Mouse (Mus musculus) gastrocnemius, postnatal 10 days (tissue): Measurements from ENCODE around the gene Ly6g5c. TPM values are rescaled to one million over a fixed set of nuclear protein-coding genes. Genes with fewer than 3 reads are reported as not detected.

Experiments
- DNase-seq: peaks from one replicate; pipeline ENCODE4 v3.0.0; 2021; ENCODE audit warnings: mixed read lengths
- long read RNA-seq, 2 experiments: library from polyadenylated mRNA; stranded (forward); transcript quantifications; one replicate each; pipeline ENCODE4 v2.0.0; 2021
- total RNA-seq, 2 experiments: library from RNA; stranded (reverse); gene quantifications; 2 replicates each; pipeline ENCODE4 v1.2.3; 2021

The Ly6g5c gene
- total RNA-seq: not detected
- long read RNA-seq, experiment 1: 0 reads
- long read RNA-seq, experiment 2: 0 reads

- no peak for DNase-seq
Measured at GRCm38 (mm10) chr17:35108097-35108496, at the start of gene Ly6g5c. TSS of gene Ly6g5c (plus strand) at chr17:35108279.

- no peak for DNase-seq
Measured at GRCm38 (mm10) chr17:35058316-35058715, 49.8 kb upstream of the Ly6g5c start.

GRCm38 (mm10) chr17:35058911-35059892 lies 48.9 kb upstream of the Ly6g5c start, which contains the start of gene Ddah2:
TSS of gene Ddah2 (plus strand) at chr17:35059035.
- DNase-seq: peak; percentile 92

GRCm38 (mm10) chr17:35060071-35060470 lies 48.0 kb upstream of the Ly6g5c start:
- no peak for DNase-seq

GRCm38 (mm10) chr17:35060737-35061297 lies 47.3 kb upstream of the Ly6g5c start:
- DNase-seq: peak; percentile 40

- no peak for DNase-seq
Measured at GRCm38 (mm10) chr17:35061299-35061698, 46.8 kb upstream of the Ly6g5c start.

- no peak for DNase-seq
Measured at GRCm38 (mm10) chr17:35063466-35063865, 44.6 kb upstream of the Ly6g5c start.

- no peak for DNase-seq
Measured at GRCm38 (mm10) chr17:35064378-35064877, 43.7 kb upstream of the Ly6g5c start.

- DNase-seq: peak; percentile 41
Measured at GRCm38 (mm10) chr17:35064951-35065947, 42.8 kb upstream of the Ly6g5c start, which contains the start of gene Ly6g6c. TSS of gene Ly6g6c (plus strand) at chr17:35065388.

GRCm38 (mm10) chr17:35066084-35066483 lies 42.0 kb upstream of the Ly6g5c start, which contains the start of gene Mpig6b:
TSS of gene Mpig6b (minus strand) at chr17:35066184.
- no peak for DNase-seq

- DNase-seq: no peak
Measured at GRCm38 (mm10) chr17:35068213-35068914, 39.7 kb upstream of the Ly6g5c start.

GRCm38 (mm10) chr17:35070556-35071229 lies 37.4 kb upstream of the Ly6g5c start:
- DNase-seq: no peak

- DNase-seq: no peak
Measured at GRCm38 (mm10) chr17:35071454-35071853, 36.6 kb upstream of the Ly6g5c start.

GRCm38 (mm10) chr17:35074097-35074496 lies 34.0 kb upstream of the Ly6g5c start:
- no peak for DNase-seq

- DNase-seq: no peak
Measured at GRCm38 (mm10) chr17:35076507-35077176, 31.4 kb upstream of the Ly6g5c start, which contains the start of gene Ly6g6e. TSS of gene Ly6g6e (plus strand) at chr17:35076902.

- DNase-seq: no peak
Measured at GRCm38 (mm10) chr17:35077285-35077684, 30.8 kb upstream of the Ly6g5c start.

GRCm38 (mm10) chr17:35077786-35078233 lies 30.3 kb upstream of the Ly6g5c start, which contains the start of gene Ly6g6d:
TSS of gene Ly6g6d (minus strand) at chr17:35078065.
- peak; percentile 38 for DNase-seq

- no peak for DNase-seq
Measured at GRCm38 (mm10) chr17:35079778-35080177, 28.3 kb upstream of the Ly6g5c start.

- no peak for DNase-seq
Measured at GRCm38 (mm10) chr17:35080248-35080647, 27.8 kb upstream of the Ly6g5c start.
